Mouse (Mus musculus) MEL (cell line): ENCODE results near the gene A030005K14Rik.

Experiments used
- CTCF ChIP-seq, 3 experiments: IDR thresholded peaks in 2 of 3; conservative IDR thresholded peaks in 1 of 3; 2 replicates each; pipeline ENCODE4 v1.5.1; 2011 to 2012; ENCODE audit warnings: low read length in 3 of 3, low read depth in 2 of 3, mild to moderate bottlenecking in 2 of 3, improper control_type of control experiment in 1 of 3, inconsistent platforms in 1 of 3, mixed read lengths in 1 of 3, moderate library complexity in 1 of 3; ENCODE audit not compliant: control insufficient read depth in 1 of 3, insufficient read depth in 1 of 3, poor library complexity in 1 of 3, severe bottlenecking in 1 of 3
- E2F4 ChIP-seq: IDR thresholded peaks from 2 replicates; pipeline ENCODE4 v1.6.1; 2011; ENCODE audit warnings: low read depth, low read length, improper control_type of control experiment, borderline replicate concordance
- GATA1 ChIP-seq: IDR thresholded peaks from 2 replicates; pipeline ENCODE4 v1.6.1; 2011; ENCODE audit warnings: low read depth, low read length, improper control_type of control experiment
- MAFK ChIP-seq: IDR thresholded peaks from 2 replicates; pipeline ENCODE4 v1.6.1; 2011; ENCODE audit warnings: low read depth, mild to moderate bottlenecking, low read length, improper control_type of control experiment, borderline replicate concordance
- POLR2A ChIP-seq, 2 experiments: IDR thresholded peaks; 2 replicates each; pipeline ENCODE4 v1.6.1; 2011 to 2012; ENCODE audit warnings: low read length in 2 of 2, mild to moderate bottlenecking in 2 of 2, control low read depth in 1 of 2, improper control_type of control experiment in 1 of 2, low read depth in 1 of 2, moderate library complexity in 1 of 2; ENCODE audit not compliant: control insufficient read depth in 1 of 2, insufficient read depth in 1 of 2, poor library complexity in 1 of 2
- TCF12 ChIP-seq: IDR thresholded peaks from 2 replicates; pipeline ENCODE4 v1.6.1; 2014; ENCODE audit warnings: low read depth, mild to moderate bottlenecking, inconsistent platforms, low read length, improper control_type of control experiment, moderate library complexity

DNA sequence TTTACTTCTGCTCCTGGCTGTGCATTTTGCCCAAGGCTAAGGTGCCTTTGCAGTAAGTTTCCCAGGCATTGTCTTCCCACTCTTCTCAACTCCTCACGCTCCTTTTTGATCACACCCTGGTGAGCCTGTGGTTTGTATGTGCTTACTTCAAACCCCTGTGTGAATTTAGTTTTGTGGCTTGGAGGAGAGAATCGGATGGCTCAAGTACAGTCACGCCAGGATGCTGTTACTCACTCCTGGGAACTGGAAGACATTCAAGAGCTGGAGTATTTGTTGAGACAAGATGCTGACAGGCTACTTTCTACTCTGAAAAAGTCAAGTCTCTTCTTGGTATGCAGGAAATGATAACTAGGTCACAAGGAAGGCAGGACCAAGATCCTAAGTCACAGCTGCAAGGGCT, 32.1 kb upstream of the A030005K14Rik start:
- TF ChIP-seq CTCF (IDR thresholded peaks at IDR 0.05 in 2 of 3, conservative IDR thresholded peaks at IDR 0.05 in 1 of 3; ENCODE audit: control insufficient read depth in 1 of 3, insufficient read depth in 1 of 3, low read depth in 2 of 3, low read length in 3 of 3, poor library complexity in 1 of 3, severe bottlenecking in 1 of 3) = no peak
- no peak for TF ChIP-seq TCF12
- TF ChIP-seq E2F4 = no peak
- no peak for TF ChIP-seq POLR2A (IDR thresholded peaks at IDR 0.05; ENCODE audit: control insufficient read depth in 1 of 2, insufficient read depth in 1 of 2, low read depth in 1 of 2, low read length in 2 of 2, poor library complexity in 1 of 2)
- no peak for TF ChIP-seq GATA1
- no peak for TF ChIP-seq MAFK
